Mouse (Mus musculus): Measurements from ENCODE around the gene Tcp1. TPM values are rescaled to one million over a fixed set of nuclear protein-coding genes. Genes with fewer than 3 reads are reported as not detected.
A peak's percentile ranks its signal among the peaks of the same experiment; 100 is the strongest.
"Not testable (repeated sequence)": the region's sequence is repeated elsewhere in the genome, so short reads cannot be mapped to it uniquely, and the experiment has no call there.

The Tcp1 gene
- polyA plus RNA-seq, 1 experiment from 2014 or later: 413 TPM

GRCm38 (mm10) chr17:12949669-12950068 lies 34.2 kb downstream of the Tcp1 start:
- Histone ChIP-seq H3K9ac (no peak overlapping the region), H3K4me2 (no peak overlapping the region), H3K27me3 (replicated peaks) (no peaks in the 10 kb centered on the region), H3K27ac (no peak overlapping the region), H3K9me3 (replicated peaks) (no peaks in the 10 kb centered on the region), H3K4me1 (no peaks in the 10 kb centered on the region), H3K4me3 (no peak overlapping the region), H3K36me3 (peaks cover 75% of the 10 kb centered on the region)
- no peak for ATAC-seq
- 90% methylated on average over 5 of the region's 5 CpGs for WGBS (ENCODE audit: insufficient replicate concordance)

GRCm38 (mm10) chr17:12956664-12957063 lies 41.2 kb downstream of the Tcp1 start:
- Histone ChIP-seq H3K4me1 (peaks cover 15% of the 10 kb centered on the region), H3K9ac (no peak overlapping the region), H3K4me2 (no peak overlapping the region), H3K9me3 (replicated peaks) (no peaks in the 10 kb centered on the region), H3K27ac (no peak overlapping the region), H3K4me3 (no peak overlapping the region), H3K27me3 (replicated peaks) (no peaks in the 10 kb centered on the region), H3K36me3 (peaks cover 45% of the 10 kb centered on the region)
- ATAC-seq: no peak
- WGBS (ENCODE audit: insufficient replicate concordance): 87% methylated on average over 8 of the region's 8 CpGs

GRCm38 (mm10) chr17:12959377-12959776 lies 43.9 kb downstream of the Tcp1 start:
- Histone ChIP-seq H3K4me3 (peak overlapping the region; percentile 26; the same call in 1 of the 2 replicates), H3K4me2 (peak overlapping the region; percentile 56), H3K9ac (0 out of 2 replicates have a peak overlapping the region, but pooled peaks have one; percentile 31), H3K4me1 (peaks cover 21% of the 10 kb centered on the region), H3K36me3 (peaks cover 25% of the 10 kb centered on the region)
- H3K9me3 ChIP-seq (replicated peaks); H3K27ac ChIP-seq; H3K27me3 ChIP-seq (replicated peaks); ATAC-seq: not testable (repeated sequence)
- 51% methylated on average over 2 of the region's 2 CpGs for WGBS (ENCODE audit: insufficient replicate concordance)

- Histone ChIP-seq H3K4me3 (peak within 1 kb of the TSS; percentile 75), H3K4me2 (peak within 1 kb of the TSS; percentile 83), H3K36me3 (peaks cover 25% of the 10 kb centered on the region), H3K9me3 (replicated peaks) (no peaks in the 10 kb centered on the region), H3K4me1 (peaks cover 21% of the 10 kb centered on the region), H3K9ac (peak within 1 kb of the TSS; percentile 76), H3K27ac (peak within 1 kb of the TSS; percentile 87), H3K27me3 (replicated peaks) (no peaks in the 10 kb centered on the region)
- WGBS (ENCODE audit: insufficient replicate concordance): under 1% methylated on average over 41 of the region's 42 CpGs
- peak; percentile 98 for ATAC-seq
Measured at GRCm38 (mm10) chr17:12960331-12960873, 44.9 kb downstream of the Tcp1 start, which contains the start of gene Acat2. Gene Acat2, minus strand, starts transcription at chr17:12960747.

- 65% methylated on average over 3 of the region's 3 CpGs for WGBS (ENCODE audit: insufficient replicate concordance)
Measured at GRCm38 (mm10) chr17:12963476-12963875, 48.0 kb downstream of the Tcp1 start.

GRCm38 (mm10) chr17:12967173-12967572 lies 51.7 kb downstream of the Tcp1 start:
- H3K36me3 ChIP-seq: peaks cover 57% of the 10 kb centered on the region
- WGBS (ENCODE audit: insufficient replicate concordance): 98% methylated on average over 2 of the region's 2 CpGs

More at GRCm38 (mm10) chr17:12963476-12963875, 48.0 kb downstream of the Tcp1 start:
- no peaks in the 10 kb centered on the region for H3K9me3 ChIP-seq (replicated peaks)
- H3K4me3 ChIP-seq: no peak overlapping the region
- H3K27me3 ChIP-seq (replicated peaks): no peaks in the 10 kb centered on the region
- ATAC-seq: no peak
- H3K4me2 ChIP-seq: no peak overlapping the region
- H3K27ac ChIP-seq: no peak overlapping the region
- H3K36me3 ChIP-seq: peaks cover 30% of the 10 kb centered on the region
- peaks cover 21% of the 10 kb centered on the region for H3K4me1 ChIP-seq
- no peak overlapping the region for H3K9ac ChIP-seq

GRCm38 (mm10) chr17:12973851-12974250 lies 58.4 kb downstream of the Tcp1 start:
- Histone ChIP-seq H3K36me3 (peaks cover 80% of the 10 kb centered on the region), H3K4me1 (no peaks in the 10 kb centered on the region), H3K9me3 (replicated peaks) (no peaks in the 10 kb centered on the region), H3K9ac (no peak overlapping the region), H3K27me3 (replicated peaks) (no peaks in the 10 kb centered on the region), H3K27ac (no peak overlapping the region), H3K4me3 (no peak overlapping the region), H3K4me2 (no peak overlapping the region)
- no peak for ATAC-seq
- 80% methylated on average over 2 of the region's 2 CpGs for WGBS (ENCODE audit: insufficient replicate concordance)

More at GRCm38 (mm10) chr17:12967173-12967572, 51.7 kb downstream of the Tcp1 start:
- H3K27me3 ChIP-seq (replicated peaks): no peaks in the 10 kb centered on the region
- no peak overlapping the region for H3K4me2 ChIP-seq
- H3K9me3 ChIP-seq (replicated peaks): no peaks in the 10 kb centered on the region
- H3K9ac ChIP-seq: no peak overlapping the region
- H3K4me1 ChIP-seq: 0 out of 2 replicates have a peak, but pooled peaks cover under 1% of the 10 kb centered on the region
- H3K4me3 ChIP-seq: no peak overlapping the region
- no peak overlapping the region for H3K27ac ChIP-seq
- no peak for ATAC-seq

Other genes starting within 250 kb of the Tcp1 start
- not detected in 2 replicates for gene Slc22a1, start 239.9 kb upstream of the Tcp1 start, polyA plus RNA-seq (2016; fragmentation: Nextera tagmentation; extraction: Ambion mirVana)
- gene Igf2r, start 146.0 kb upstream of the Tcp1 start, polyA plus RNA-seq (2016; fragmentation: Nextera tagmentation; extraction: Ambion mirVana): 24.7 and 25.3 TPM in 2 replicates
- 0.12 and 0.44 TPM in 2 replicates for gene Mas1, start 47.6 kb upstream of the Tcp1 start, polyA plus RNA-seq (2016; fragmentation: Nextera tagmentation; extraction: Ambion mirVana)
- not detected in 2 replicates for gene Mrgprh, start 39.7 kb upstream of the Tcp1 start, polyA plus RNA-seq (2016; fragmentation: Nextera tagmentation; extraction: Ambion mirVana)
- 0.72 and 1.5 TPM in 2 replicates for gene Pnldc1, start 5.5 kb upstream of the Tcp1 start, polyA plus RNA-seq (2016; fragmentation: Nextera tagmentation; extraction: Ambion mirVana)
- gene Mrpl18, start 644 bp downstream of the Tcp1 start, polyA plus RNA-seq (2016; fragmentation: Nextera tagmentation; extraction: Ambion mirVana): 189 and 194 TPM in 2 replicates
- 1.2 and 1.4 TPM in 2 replicates for gene Acat3, start 24.9 kb downstream of the Tcp1 start, polyA plus RNA-seq (2016; fragmentation: Nextera tagmentation; extraction: Ambion mirVana)
- 99.2 and 103 TPM in 2 replicates for gene Acat2, start 45.0 kb downstream of the Tcp1 start, polyA plus RNA-seq (2016; fragmentation: Nextera tagmentation; extraction: Ambion mirVana)
- 60.6 and 64.4 TPM in 2 replicates for gene Wtap, start 78.5 kb downstream of the Tcp1 start, polyA plus RNA-seq (2016; fragmentation: Nextera tagmentation; extraction: Ambion mirVana)
- 162 TPM in 2 replicates for gene Sod2, start 91.1 kb downstream of the Tcp1 start, polyA plus RNA-seq (2016; fragmentation: Nextera tagmentation; extraction: Ambion mirVana)
- not detected in 2 replicates for gene Gpr31b, start 136.6 kb downstream of the Tcp1 start, polyA plus RNA-seq (2016; fragmentation: Nextera tagmentation; extraction: Ambion mirVana)
- gene Tcp10b, start 145.4 kb downstream of the Tcp1 start, polyA plus RNA-seq (2016; fragmentation: Nextera tagmentation; extraction: Ambion mirVana): 0.10 TPM in 1 of 2 replicates, not detected in the other
- gene Unc93a, start 216.1 kb downstream of the Tcp1 start, polyA plus RNA-seq (2016; fragmentation: Nextera tagmentation; extraction: Ambion mirVana): not detected in 2 replicates

Data from liver, embryonic 12.5 days (tissue).